In the genomic region with DNA sequence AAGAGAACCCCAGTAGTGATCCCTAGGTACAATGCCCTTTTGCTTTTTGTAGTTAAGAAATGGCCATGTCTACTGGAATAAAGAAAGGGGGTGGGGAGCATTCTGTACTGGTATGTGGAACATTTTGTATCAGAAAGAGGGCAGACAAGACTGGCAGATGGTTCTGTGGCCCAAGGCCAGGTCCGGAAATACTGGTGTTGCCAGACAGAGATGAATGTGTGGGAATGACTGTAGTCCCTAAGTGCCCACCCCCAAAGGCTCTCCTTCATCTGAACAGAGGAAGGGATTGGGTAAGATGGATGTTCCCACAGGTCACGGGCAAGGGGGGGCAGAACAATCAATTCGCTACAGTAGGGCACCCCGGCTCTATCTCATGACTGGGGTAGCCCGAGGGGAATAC, we compare ENCODE assay signal across 15 mouse cellular contexts. TPM values are rescaled to one million over a fixed set of nuclear protein-coding genes. Genes with fewer than 3 reads are reported as not detected.
DNase-seq lines count a peak whose midpoint lies in the region; ATAC-seq and TF ChIP-seq lines count a peak whose summit lies in the region.
"Had no signal": no experiment of that assay in that cellular context is flagged by ENCODE, and none has a peak within 500 bp of the region (broad histone marks: within the 10 kb centered on the region; RNA-seq: fewer than 3 reads in every experiment).

No protein-coding gene starts in this region.

- no peak for ATAC-seq in midbrain, postnatal 0 days (ENCODE audit: low FRiP score)
- no peak for ATAC-seq in midbrain, embryonic 15.5 days (replicated peaks)
- no peak for ATAC-seq in inflammation-experienced regulatory T-cells, adult 6 months
- no peak for ATAC-seq in liver, postnatal 0 days
- ATAC-seq: forebrain, embryonic 16.5 days; midbrain, embryonic 16.5 days; Patski had no signal

- peak; percentile 9 for DNase-seq in gastrocnemius, postnatal 10 days
- no peak for DNase-seq in gastrocnemius, adult 2 months
- peak; percentile 44 for DNase-seq in midbrain, postnatal 0 days (ENCODE audit: low spot score)
- peak; percentile 15 to 32 for DNase-seq in cerebellum, postnatal 36 days
- DNase-seq in liver, postnatal 0 days: no peak
- no peak for DNase-seq in heart, postnatal 36 days
- DNase-seq: thymus, postnatal 14 days had no signal

- no peak overlapping the region for H3K9ac ChIP-seq in midbrain, postnatal 0 days (replicated peaks; ENCODE audit: low read length, poor library complexity, severe bottlenecking)
- H3K9ac ChIP-seq in midbrain, embryonic 15.5 days: no peak overlapping the region
- no peak overlapping the region for H3K9ac ChIP-seq in liver, postnatal 0 days (replicated peaks)
- H3K9ac ChIP-seq: hindbrain, embryonic 15.5 days; liver, embryonic 14.5 days had no signal

- intact Hi-C loops in gastrocnemius, adult 2 months (cut with DNase I): no loop called here
- intact Hi-C loops in heart, postnatal 36 days (cut with DNase I): no loop called here

- no peaks in the 10 kb centered on the region for H3K9me3 ChIP-seq in midbrain, postnatal 0 days (ENCODE audit: low read length)
- no peaks in the 10 kb centered on the region for H3K9me3 ChIP-seq in midbrain, embryonic 15.5 days
- no peaks in the 10 kb centered on the region for H3K9me3 ChIP-seq in liver, postnatal 0 days (ENCODE audit: low read length)
- H3K9me3 ChIP-seq: heart, embryonic 10.5 days; hindbrain, embryonic 15.5 days had no signal

- no peak overlapping the region for H3K27ac ChIP-seq in gastrocnemius, adult 2 months
- no peak overlapping the region for H3K27ac ChIP-seq in midbrain, postnatal 0 days (ENCODE audit: low read depth, low read length)
- no peak overlapping the region for H3K27ac ChIP-seq in midbrain, embryonic 15.5 days
- no peak overlapping the region for H3K27ac ChIP-seq in liver, postnatal 0 days (ENCODE audit: low read depth)
- H3K27ac ChIP-seq: heart, embryonic 10.5 days; hindbrain, embryonic 15.5 days; liver, embryonic 14.5 days had no signal

- no peaks in the 10 kb centered on the region for H3K4me1 ChIP-seq in midbrain, postnatal 0 days (ENCODE audit: insufficient read depth, low read length)
- H3K4me1 ChIP-seq in midbrain, embryonic 15.5 days: no peaks in the 10 kb centered on the region
- no peaks in the 10 kb centered on the region for H3K4me1 ChIP-seq in liver, postnatal 0 days (ENCODE audit: insufficient read depth)
- H3K4me1 ChIP-seq: heart, embryonic 10.5 days; hindbrain, embryonic 15.5 days had no signal

- 81% methylated on average over 5 of the region's 5 CpGs for WGBS in midbrain, postnatal 0 days
- 84% methylated on average over 5 of the region's 5 CpGs for WGBS in midbrain, embryonic 15.5 days
- WGBS in liver, postnatal 0 days (ENCODE audit: insufficient replicate concordance): 71% methylated on average over 5 of the region's 5 CpGs

- no peak for TF ChIP-seq CTCF in gastrocnemius, adult 2 months (IDR thresholded peaks at IDR 0.05)
- TF ChIP-seq CTCF in midbrain, postnatal 0 days (IDR thresholded peaks at IDR 0.05): no peak
- no peak for TF ChIP-seq CTCF in liver, postnatal 0 days (IDR thresholded peaks at IDR 0.05; ENCODE audit: low read depth)

- no peak overlapping the region for H3K4me2 ChIP-seq in midbrain, postnatal 0 days (ENCODE audit: low read depth, low read length, poor library complexity, severe bottlenecking)
- no peak overlapping the region for H3K4me2 ChIP-seq in midbrain, embryonic 15.5 days
- no peak overlapping the region for H3K4me2 ChIP-seq in liver, postnatal 0 days (ENCODE audit: low read depth, low read length)
- H3K4me2 ChIP-seq: hindbrain, embryonic 15.5 days had no signal

- no peaks in the 10 kb centered on the region for H3K36me3 ChIP-seq in midbrain, postnatal 0 days (ENCODE audit: insufficient read depth, low read length)
- H3K36me3 ChIP-seq in midbrain, embryonic 15.5 days (replicated peaks): no peaks in the 10 kb centered on the region
- no peaks in the 10 kb centered on the region for H3K36me3 ChIP-seq in liver, postnatal 0 days (replicated peaks; ENCODE audit: insufficient read depth, low read length)
- H3K36me3 ChIP-seq: heart, embryonic 10.5 days; hindbrain, embryonic 15.5 days had no signal

- TF ChIP-seq EP300 in liver, postnatal 0 days (IDR thresholded peaks at IDR 0.05; ENCODE audit: low read depth): no peak

- no peaks in the 10 kb centered on the region for H3K27me3 ChIP-seq in midbrain, postnatal 0 days (ENCODE audit: insufficient read depth, low read length)
- H3K27me3 ChIP-seq in midbrain, embryonic 15.5 days (replicated peaks): no peaks in the 10 kb centered on the region
- H3K27me3 ChIP-seq in liver, postnatal 0 days (ENCODE audit: insufficient read depth, low read length): no peaks in the 10 kb centered on the region
- H3K27me3 ChIP-seq: hindbrain, embryonic 15.5 days; Patski had no signal

- H3K4me3 ChIP-seq in gastrocnemius, adult 2 months: no peak overlapping the region
- no peak overlapping the region for H3K4me3 ChIP-seq in midbrain, postnatal 0 days (ENCODE audit: low read depth, low read length)
- H3K4me3 ChIP-seq in midbrain, embryonic 15.5 days: no peak overlapping the region
- H3K4me3 ChIP-seq in liver, postnatal 0 days (ENCODE audit: low read depth, low read length): no peak overlapping the region
- H3K4me3 ChIP-seq: heart, embryonic 10.5 days; hindbrain, embryonic 15.5 days had no signal

RNA-seq across cellular contexts. Expression of a gene that starts 41.6 kb away (rescaled TPM):
- 10 to 100 TPM; 22.7 to 28.4 TPM for total RNA-seq in gastrocnemius, postnatal 10 days (2021)
- total RNA-seq in gastrocnemius, adult 2 months (2021): 1 to 10 TPM; 5.0 to 7.3 TPM
- 46.7 and 59.3 TPM in 2 replicates for total RNA-seq in midbrain, postnatal 0 days (2014; rRNA removed)
- polyA plus RNA-seq in midbrain, postnatal 0 days (2015; fragmentation: Nextera tagmentation; extraction: Ambion mirVana): 10.7 and 12.9 TPM in 2 replicates
- 10.6 and 11.2 TPM in 2 replicates for polyA plus RNA-seq in midbrain, embryonic 15.5 days (2015; fragmentation: Nextera tagmentation; extraction: Ambion mirVana)
- polyA plus RNA-seq in inflammation-experienced regulatory T-cells, adult 6 months (2017; shearing (Covaris generic)): 1 to 10 TPM; 1.6 to 1.7 (median 1.6) TPM
- polyA plus RNA-seq in liver, postnatal 0 days (2015; fragmentation: Nextera tagmentation; extraction: Ambion mirVana): 2.7 and 2.8 TPM in 2 replicates
- total RNA-seq in heart, postnatal 36 days (2021): 10 to 100 TPM; 15.7 to 16.6 TPM

Comparison
In these comparisons a context has a peak if more than half of its experiments do, and no peak if none do; other contexts are left out.
1. DNase-seq: peak in gastrocnemius, postnatal 10 days (single experiment), midbrain, postnatal 0 days (single experiment) and cerebellum, postnatal 36 days (2 of 2); none in gastrocnemius, adult 2 months (single experiment), liver, postnatal 0 days (single experiment) and heart, postnatal 36 days (0 of 2).